Mouse (Mus musculus) brain, embryonic 14.5 days (tissue): ENCODE results near the gene Cwc22.

Experiments
- CTCF ChIP-seq: fragments of 200-500 bp; IDR thresholded peaks from 2 replicates; pipeline ENCODE4 v1.5.1; 2012; ENCODE audit warnings: inconsistent platforms, mild to moderate bottlenecking, moderate library complexity, borderline replicate concordance; ENCODE audit not compliant: insufficient read depth, insufficient read length; ENCODE audit errors: extremely low read depth
- POLR2A ChIP-seq: fragments of 200-500 bp; IDR thresholded peaks from 2 replicates; pipeline ENCODE4 v1.6.1; 2012; ENCODE audit warnings: mild to moderate bottlenecking, inconsistent platforms, borderline replicate concordance; ENCODE audit not compliant: poor library complexity, insufficient read depth, insufficient read length, severe bottlenecking; ENCODE audit errors: extremely low read depth

DNA sequence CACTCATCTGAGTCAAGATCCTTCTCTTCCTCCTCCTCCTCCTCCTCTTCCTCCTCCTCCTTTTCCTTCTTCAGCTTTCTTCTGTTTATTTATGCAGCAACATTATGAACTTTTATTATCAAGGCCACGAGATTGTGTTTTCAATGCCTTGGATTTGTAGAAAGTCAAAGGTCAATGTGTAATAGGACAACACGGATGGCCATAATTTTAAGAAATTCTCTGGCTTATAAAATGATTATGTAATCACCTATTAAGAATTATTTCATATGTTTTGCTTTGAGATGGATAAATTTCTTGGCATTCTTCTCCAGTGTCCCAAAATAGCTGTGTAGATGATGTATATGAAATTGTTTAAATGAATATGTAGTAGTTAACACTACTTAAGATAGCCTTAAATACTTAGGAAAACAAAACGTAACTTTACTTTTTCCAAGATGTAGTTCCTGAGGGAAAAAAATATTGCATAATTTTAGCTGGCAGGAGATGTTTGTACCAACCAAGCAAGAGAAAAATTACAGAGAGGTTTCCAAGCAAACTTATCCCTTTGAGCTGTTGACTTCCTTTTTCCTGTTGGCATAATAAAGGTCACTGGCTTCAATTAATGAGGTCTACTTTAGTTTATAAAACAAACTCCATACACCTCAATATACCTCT is 46.9 kb upstream of the Cwc22 start:
- TF ChIP-seq POLR2A, result no peak
- TF ChIP-seq CTCF, result no peak
